Mouse (Mus musculus) kidney, adult 2 months (tissue): ENCODE measurements around the gene Gria1.

Source experiments
- CTCF ChIP-seq: fragments of 200-500 bp; conservative IDR thresholded peaks from 2 replicates; pipeline ENCODE4 v1.5.1; 2011; ENCODE audit warnings: low read depth, mild to moderate bottlenecking, control low read depth, low read length, moderate library complexity, mixed read lengths; ENCODE audit not compliant: insufficient read depth, insufficient read length
- POLR2A ChIP-seq: fragments of 200-500 bp; IDR thresholded peaks from one replicate; pipeline ENCODE4 v1.6.1; 2011; ENCODE audit warnings: low read depth, low read length, control low read depth

DNA sequence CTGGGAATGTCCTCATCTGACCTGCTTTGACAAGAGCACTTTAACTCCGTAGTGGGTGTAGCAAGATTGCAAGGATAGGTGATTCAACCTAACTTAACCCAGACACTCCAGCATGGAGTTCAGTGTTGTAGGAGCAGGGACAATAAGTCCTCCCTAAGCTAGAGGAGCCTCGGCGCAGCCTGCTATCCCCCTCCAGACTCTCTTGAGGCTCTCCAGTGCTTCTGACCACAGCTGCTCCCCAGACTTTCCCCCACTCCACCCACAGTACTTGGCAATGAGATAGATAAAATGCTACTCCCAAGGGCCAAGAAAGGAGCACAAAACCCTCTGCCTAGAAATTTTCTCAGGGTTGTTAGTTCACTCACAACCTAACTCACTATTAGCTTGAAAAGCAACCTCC is 49.4 kb upstream of the Gria1 start:
- no peak for TF ChIP-seq CTCF
- TF ChIP-seq POLR2A: no peak
